Mouse (Mus musculus) brain, embryonic 14.5 days (tissue): ENCODE results near the gene Pycr2.
A peak's percentile ranks its signal among the peaks of the same experiment; 100 is the strongest.

Experiments
- CTCF ChIP-seq: fragments of 200-500 bp; IDR thresholded peaks from 2 replicates; pipeline ENCODE4 v1.5.1; 2012; ENCODE audit warnings: inconsistent platforms, mild to moderate bottlenecking, moderate library complexity, borderline replicate concordance; ENCODE audit not compliant: insufficient read depth, insufficient read length; ENCODE audit errors: extremely low read depth
- POLR2A ChIP-seq: fragments of 200-500 bp; IDR thresholded peaks from 2 replicates; pipeline ENCODE4 v1.6.1; 2012; ENCODE audit warnings: mild to moderate bottlenecking, inconsistent platforms, borderline replicate concordance; ENCODE audit not compliant: poor library complexity, insufficient read depth, insufficient read length, severe bottlenecking; ENCODE audit errors: extremely low read depth

- TF ChIP-seq POLR2A (no peak), CTCF (peak; percentile 20; the same call in 1 of the 2 replicates)
Observed at GRCm38 (mm10) chr1:180889841-180890240, 14.3 kb upstream of the Pycr2 start.
